Mouse (Mus musculus): ENCODE measurements at regions not wholly inside any gene's neighbourhood (a gene's known extent, or its start where the extent isn't known, plus 50 kb on each side); places are given as distances from the start of the nearest gene placed in this dataset.

DNA sequence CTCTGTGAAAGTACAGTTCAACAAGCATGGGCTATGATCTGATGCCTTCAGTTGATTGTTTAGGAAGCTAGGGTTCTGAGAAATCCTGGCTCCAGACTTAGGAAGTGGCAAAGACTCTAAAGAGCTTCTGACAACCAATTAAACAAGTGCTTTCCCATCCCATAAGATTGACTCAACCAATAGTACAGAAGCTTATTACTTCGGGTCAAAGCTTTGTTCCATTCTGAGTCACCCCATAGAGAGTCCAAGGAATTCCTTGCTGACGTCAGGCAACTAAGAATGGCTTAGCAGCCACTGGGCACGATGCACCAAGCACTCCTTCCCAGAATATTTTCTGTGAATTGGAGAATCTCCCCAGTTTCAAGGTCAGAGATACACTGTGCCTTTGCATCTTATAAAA, 59.0 kb upstream of the Ntm start:
- no peaks in the 10 kb centered on the region for H3K36me3 ChIP-seq (replicated peaks; ENCODE audit: control insufficient read depth, insufficient read depth, low read depth)
- H3K4me2 ChIP-seq (ENCODE audit: low read depth): no peak overlapping the region
- 37% methylated on average over 3 of the region's 3 CpGs for WGBS (ENCODE audit: insufficient replicate concordance)
- H3K4me1 ChIP-seq (replicated peaks; ENCODE audit: control insufficient read depth in 2 of 2, insufficient read depth in 2 of 2, low read length in 1 of 2): no peaks in the 10 kb centered on the region
- no peak overlapping the region for H3K9ac ChIP-seq (replicated peaks)
- no peaks in the 10 kb centered on the region for H3K27me3 ChIP-seq (ENCODE audit: control insufficient read depth, insufficient read depth, low read length)
- no peak for DNase-seq (ENCODE audit: low read depth in 3 of 3, low spot score in 3 of 3)
- no peak overlapping the region for H3K27ac ChIP-seq
- H3K9me3 ChIP-seq (ENCODE audit: control insufficient read depth, low read length): no peaks in the 10 kb centered on the region
- no peak overlapping the region for H3K4me3 ChIP-seq (ENCODE audit: insufficient read depth in 1 of 2, low read depth in 2 of 2, low read length in 2 of 2)
- TF ChIP-seq CTCF (IDR thresholded peaks at IDR 0.05; ENCODE audit: low read depth): no peak
- TF ChIP-seq EP300 (IDR thresholded peaks at IDR 0.05; ENCODE audit: low read depth): no peak
- no peak for ATAC-seq (ENCODE audit: insufficient read depth)

DNA sequence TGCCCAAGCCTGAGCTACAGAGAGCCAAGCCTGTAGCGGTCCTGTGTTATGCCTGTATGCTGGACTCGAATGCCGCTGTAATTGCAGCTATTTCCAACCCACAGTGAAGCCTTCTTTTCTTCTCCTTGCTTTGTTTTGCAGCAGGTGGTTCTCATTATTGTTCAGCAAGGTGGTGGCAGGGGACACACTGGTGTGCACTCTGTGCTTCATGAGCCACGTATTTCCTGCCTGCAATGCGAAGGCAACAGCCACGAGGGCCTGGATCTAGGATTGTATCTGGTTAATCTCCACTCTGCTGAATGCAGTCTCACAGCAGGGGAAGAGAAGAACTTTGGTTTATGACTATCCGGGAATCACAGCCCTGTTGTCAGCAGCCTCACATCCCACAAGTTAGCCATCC, 62.3 kb upstream of the Ntm start:
- Histone ChIP-seq H3K9me3 (ENCODE audit: control insufficient read depth, low read length) (no peaks in the 10 kb centered on the region), H3K9ac (replicated peaks) (no peak overlapping the region), H3K27ac (no peak overlapping the region), H3K4me2 (ENCODE audit: low read depth) (no peak overlapping the region), H3K27me3 (ENCODE audit: control insufficient read depth, insufficient read depth, low read length) (no peaks in the 10 kb centered on the region), H3K36me3 (replicated peaks; ENCODE audit: control insufficient read depth, insufficient read depth, low read depth) (no peaks in the 10 kb centered on the region), H3K4me1 (replicated peaks; ENCODE audit: control insufficient read depth in 2 of 2, insufficient read depth in 2 of 2, low read length in 1 of 2) (no peaks in the 10 kb centered on the region), H3K4me3 (ENCODE audit: insufficient read depth in 1 of 2, low read depth in 2 of 2, low read length in 2 of 2) (no peak overlapping the region)
- TF ChIP-seq CTCF (IDR thresholded peaks at IDR 0.05; ENCODE audit: low read depth) (no peak), EP300 (IDR thresholded peaks at IDR 0.05; ENCODE audit: low read depth) (no peak)
- DNase-seq (ENCODE audit: low read depth in 3 of 3, low spot score in 3 of 3) (no peak), ATAC-seq (ENCODE audit: insufficient read depth) (no peak)
- WGBS (ENCODE audit: insufficient replicate concordance): 54% methylated on average over 7 of the region's 7 CpGs

DNA sequence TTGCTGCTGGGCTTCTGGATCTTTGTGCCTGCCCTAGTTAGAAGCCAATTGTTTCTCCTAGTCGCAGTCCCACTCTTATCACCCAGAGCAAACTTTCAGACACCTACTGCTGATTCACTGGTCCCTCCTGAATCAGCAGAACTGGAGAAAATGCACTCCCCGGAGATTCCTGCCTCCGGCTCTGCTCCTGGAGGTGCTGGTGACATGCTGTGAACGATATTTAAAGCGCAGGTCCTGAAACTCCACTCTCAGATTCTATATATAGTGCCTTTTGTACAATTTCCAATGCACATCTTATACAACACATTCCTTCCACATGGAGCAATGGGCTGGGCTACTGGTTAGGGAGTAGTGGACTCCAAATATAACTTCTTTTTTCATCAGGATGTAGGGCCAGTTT, 64.0 kb upstream of the Ntm start:
- H3K36me3 ChIP-seq (replicated peaks; ENCODE audit: control insufficient read depth, insufficient read depth, low read depth): no peaks in the 10 kb centered on the region
- no peak for TF ChIP-seq CTCF (IDR thresholded peaks at IDR 0.05; ENCODE audit: low read depth)

GRCm38 (mm10) chr9:30040396-30040795, 77.5 kb upstream of the Ntm start:
- Histone ChIP-seq H3K9me3 (ENCODE audit: control insufficient read depth, low read length) (no peaks in the 10 kb centered on the region), H3K27ac (no peak overlapping the region), H3K4me1 (replicated peaks; ENCODE audit: control insufficient read depth in 2 of 2, insufficient read depth in 2 of 2, low read length in 1 of 2) (no peaks in the 10 kb centered on the region), H3K4me2 (ENCODE audit: low read depth) (no peak overlapping the region), H3K36me3 (replicated peaks; ENCODE audit: control insufficient read depth, insufficient read depth, low read depth) (no peaks in the 10 kb centered on the region), H3K4me3 (ENCODE audit: insufficient read depth in 1 of 2, low read depth in 2 of 2, low read length in 2 of 2) (no peak overlapping the region), H3K27me3 (ENCODE audit: control insufficient read depth, insufficient read depth, low read length) (no peaks in the 10 kb centered on the region), H3K9ac (replicated peaks) (no peak overlapping the region)
- ATAC-seq (ENCODE audit: insufficient read depth) (no peak), DNase-seq (ENCODE audit: low read depth in 3 of 3, low spot score in 3 of 3) (no peak)
- WGBS (ENCODE audit: insufficient replicate concordance): 37% methylated on average over 4 of the region's 4 CpGs
- TF ChIP-seq CTCF (IDR thresholded peaks at IDR 0.05; ENCODE audit: low read depth): no peak
- no peak for TF ChIP-seq EP300 (IDR thresholded peaks at IDR 0.05; ENCODE audit: low read depth)

More for the DNA sequence above, 64.0 kb upstream of the Ntm start:
- Histone ChIP-seq H3K27ac (no peak overlapping the region), H3K9ac (replicated peaks) (no peak overlapping the region), H3K4me2 (ENCODE audit: low read depth) (no peak overlapping the region), H3K9me3 (ENCODE audit: control insufficient read depth, low read length) (no peaks in the 10 kb centered on the region), H3K4me1 (replicated peaks; ENCODE audit: control insufficient read depth in 2 of 2, insufficient read depth in 2 of 2, low read length in 1 of 2) (no peaks in the 10 kb centered on the region), H3K27me3 (ENCODE audit: control insufficient read depth, insufficient read depth, low read length) (no peaks in the 10 kb centered on the region), H3K4me3 (ENCODE audit: insufficient read depth in 1 of 2, low read depth in 2 of 2, low read length in 2 of 2) (no peak overlapping the region)
- DNase-seq (ENCODE audit: low read depth in 3 of 3, low spot score in 3 of 3): no peak
- no peak for ATAC-seq (ENCODE audit: insufficient read depth)
- WGBS (ENCODE audit: insufficient replicate concordance): 49% methylated on average over 5 of the region's 5 CpGs

GRCm38 (mm10) chr9:30064551-30064950, 101.6 kb upstream of the Ntm start:
- H3K27me3 ChIP-seq (ENCODE audit: control insufficient read depth, insufficient read depth, low read length): no peaks in the 10 kb centered on the region
- H3K36me3 ChIP-seq (replicated peaks; ENCODE audit: control insufficient read depth, insufficient read depth, low read depth): no peaks in the 10 kb centered on the region
- H3K9ac ChIP-seq (replicated peaks): no peak overlapping the region
- no peak overlapping the region for H3K4me3 ChIP-seq (ENCODE audit: insufficient read depth in 1 of 2, low read depth in 2 of 2, low read length in 2 of 2)
- no peaks in the 10 kb centered on the region for H3K9me3 ChIP-seq (ENCODE audit: control insufficient read depth, low read length)
- ATAC-seq (ENCODE audit: insufficient read depth): no peak
- no peak for DNase-seq (ENCODE audit: low read depth in 3 of 3, low spot score in 3 of 3)
- no peaks in the 10 kb centered on the region for H3K4me1 ChIP-seq (replicated peaks; ENCODE audit: control insufficient read depth in 2 of 2, insufficient read depth in 2 of 2, low read length in 1 of 2)
- no peak for TF ChIP-seq EP300 (IDR thresholded peaks at IDR 0.05; ENCODE audit: low read depth)
- no peak for TF ChIP-seq CTCF (IDR thresholded peaks at IDR 0.05; ENCODE audit: low read depth)
- WGBS (ENCODE audit: insufficient replicate concordance): 55% methylated on average over 2 of the region's 2 CpGs
- no peak overlapping the region for H3K4me2 ChIP-seq (ENCODE audit: low read depth)
- H3K27ac ChIP-seq: no peak overlapping the region

GRCm38 (mm10) chr9:30067980-30068379, 105.0 kb upstream of the Ntm start:
- no peak overlapping the region for H3K4me2 ChIP-seq (ENCODE audit: low read depth)
- H3K9me3 ChIP-seq (ENCODE audit: control insufficient read depth, low read length): no peaks in the 10 kb centered on the region
- H3K4me1 ChIP-seq (replicated peaks; ENCODE audit: control insufficient read depth in 2 of 2, insufficient read depth in 2 of 2, low read length in 1 of 2): no peaks in the 10 kb centered on the region
- ATAC-seq (ENCODE audit: insufficient read depth): no peak
- no peak for DNase-seq (ENCODE audit: low read depth in 3 of 3, low spot score in 3 of 3)
- no peak overlapping the region for H3K4me3 ChIP-seq (ENCODE audit: insufficient read depth in 1 of 2, low read depth in 2 of 2, low read length in 2 of 2)
- no peak overlapping the region for H3K9ac ChIP-seq (replicated peaks)
- TF ChIP-seq EP300 (IDR thresholded peaks at IDR 0.05; ENCODE audit: low read depth): no peak
- TF ChIP-seq CTCF (IDR thresholded peaks at IDR 0.05; ENCODE audit: low read depth): no peak
- no peaks in the 10 kb centered on the region for H3K36me3 ChIP-seq (replicated peaks; ENCODE audit: control insufficient read depth, insufficient read depth, low read depth)
- 71% methylated on average over 7 of the region's 7 CpGs for WGBS (ENCODE audit: insufficient replicate concordance)
- H3K27ac ChIP-seq: no peak overlapping the region
- no peaks in the 10 kb centered on the region for H3K27me3 ChIP-seq (ENCODE audit: control insufficient read depth, insufficient read depth, low read length)

All from liver, embryonic 14.5 days (tissue).